Mouse (Mus musculus): ENCODE measurements around the gene Fgf7.

- TF ChIP-seq POLR2A (IDR thresholded peaks at IDR 0.05; ENCODE audit: low read depth, low read length) (no peak), CTCF (IDR thresholded peaks at IDR 0.05; ENCODE audit: extremely low read depth, insufficient read depth, insufficient read length, insufficient replicate concordance) (no peak)
Measured at GRCm38 (mm10) chr2:126053657-126054056, 19.2 kb downstream of the Fgf7 start.

All from spleen, adult 2 months (tissue).